Mouse (Mus musculus): ENCODE data around the gene 1700028J19Rik.
"Not testable (repeated sequence)": the region's sequence is repeated elsewhere in the genome, so short reads cannot be mapped to it uniquely, and the experiment has no call there.

GRCm38 (mm10) chr7:44222335-44222734, 24.2 kb downstream of the 1700028J19Rik start:
- TF ChIP-seq CTCF (IDR thresholded peaks at IDR 0.05; ENCODE audit: low read depth, low read length); GATA2 (IDR thresholded peaks at IDR 0.05; ENCODE audit: borderline replicate concordance, low read depth, low read length); GATA1 (IDR thresholded peaks at IDR 0.05; ENCODE audit: borderline replicate concordance, low read length); TAL1 (conservative IDR thresholded peaks at IDR 0.05; ENCODE audit: low read depth, low read length): not testable (repeated sequence)
